10 mouse cellular contexts compared by ENCODE assay signal in genomic region chr7:125747316-125747690, GRCm38 (mm10). TPM values are rescaled to one million over a fixed set of nuclear protein-coding genes. Genes with fewer than 3 reads are reported as not detected.
DNase-seq lines count a peak whose midpoint lies in the region; ATAC-seq and TF ChIP-seq lines count a peak whose summit lies in the region.
"Had no signal": no experiment of that assay in that cellular context is flagged by ENCODE, and none has a peak within 500 bp of the region (broad histone marks: within the 10 kb centered on the region; RNA-seq: fewer than 3 reads in every experiment).

No protein-coding gene starts in this region.

- H3K27me3 ChIP-seq in kidney, embryonic 14.5 days (ENCODE audit: control insufficient read depth, insufficient read depth, low read length): no peaks in the 10 kb centered on the region
- H3K27me3 ChIP-seq in CH12.LX (replicated peaks) (no peaks in the 10 kb centered on the region), Patski (no peaks in the 10 kb centered on the region)
- H3K27me3 ChIP-seq in forebrain, embryonic 16.5 days (replicated peaks; ENCODE audit: control insufficient read depth, insufficient read depth, low read length): no peaks in the 10 kb centered on the region
- H3K27me3 ChIP-seq: limb, embryonic 12.5 days had no signal

- no peak for TF ChIP-seq EP300 in CH12.LX (IDR thresholded peaks at IDR 0.05; ENCODE audit: low read length)

- TF ChIP-seq POLR2A in CH12.LX (IDR thresholded peaks at IDR 0.05; ENCODE audit: low read depth, low read length): no peak

- 68% methylated on average over 7 of the region's 7 CpGs for WGBS in kidney, embryonic 14.5 days
- WGBS in forebrain, embryonic 16.5 days: 60% methylated on average over 7 of the region's 7 CpGs

- H3K9ac ChIP-seq in kidney, embryonic 14.5 days (ENCODE audit: low read depth, low read length): no peak overlapping the region
- no peak overlapping the region for H3K9ac ChIP-seq in CH12.LX (ENCODE audit: insufficient read depth, low read depth)
- H3K9ac ChIP-seq in forebrain, embryonic 16.5 days (replicated peaks; ENCODE audit: low read depth, low read length): no peak overlapping the region
- H3K9ac ChIP-seq: hindbrain, embryonic 14.5 days; limb, embryonic 12.5 days had no signal

- intact Hi-C loops in gastrocnemius, postnatal 14 days (cut with DNase I; ENCODE audit: low total_unique reads): no loop called here

- H3K9me3 ChIP-seq in kidney, embryonic 14.5 days (ENCODE audit: control insufficient read depth, low read length): no peaks in the 10 kb centered on the region
- no peaks in the 10 kb centered on the region for H3K9me3 ChIP-seq in CH12.LX (replicated peaks; ENCODE audit: low read length)
- no peaks in the 10 kb centered on the region for H3K9me3 ChIP-seq in forebrain, embryonic 16.5 days (ENCODE audit: control insufficient read depth, low read length)
- H3K9me3 ChIP-seq: limb, embryonic 12.5 days had no signal

- 0 out of 2 replicates have a peak, but pooled peaks have one; percentile 22 for ATAC-seq in kidney, embryonic 14.5 days (ENCODE audit: low FRiP score, low TSS enrichment)
- ATAC-seq in Patski: no peak
- no peak for ATAC-seq in forebrain, embryonic 16.5 days

- dilution Hi-C loops in CH12.LX (cut with MboI; ENCODE audit: extremely low pct_ligation_motif_present, extremely low pct_unique_long_range_greater_than_20kb, low sequenced_read_pairs): no loop called here

- H3K4me3 ChIP-seq in kidney, embryonic 14.5 days (ENCODE audit: low read length): no peak overlapping the region
- no peak overlapping the region for H3K4me3 ChIP-seq in CH12.LX (replicated peaks in 1 of 3; ENCODE audit: low read depth in 2 of 3, low read length in 2 of 3, poor library complexity in 1 of 3)
- no peak overlapping the region for H3K4me3 ChIP-seq in forebrain, embryonic 16.5 days (replicated peaks; ENCODE audit: low read length)
- H3K4me3 ChIP-seq: limb, embryonic 12.5 days had no signal

- in situ Hi-C loops in CH12.LX (cut with MboI; ENCODE audit: low pct_ligation_motif_present, low pct_unique_long_range_greater_than_20kb, low sequenced_read_pairs): no loop called here
- in situ Hi-C loops in Patski (cut with MboI; ENCODE audit: low pct_unique_long_range_greater_than_20kb): loop anchor here (5.0 kb wide), 1 partner anchor 340 kb away; no protein-coding TSS in a partner anchor

- POLR2A ChIA-PET in Patski (lab: Charles Lee): no interaction called here

- CTCF ChIA-PET in Patski (lab: Charles Lee): interaction anchor here (0.9 to 1.4 kb wide), 7 partner anchors 8 to 340 kb away, joined by 3 to 4 read pairs (median 3); no protein-coding TSS in a partner anchor

- no peak for TF ChIP-seq RAD21 in CH12.LX (IDR thresholded peaks at IDR 0.05; ENCODE audit: low read depth, low read length)

- TF ChIP-seq CTCF in CH12.LX (conservative IDR thresholded peaks at IDR 0.05 in 1 of 2, IDR thresholded peaks at IDR 0.05 in 1 of 2; ENCODE audit: low read depth in 2 of 2, low read length in 2 of 2): peak; percentile 56 to 58
- peak; percentile 56 for TF ChIP-seq CTCF in Patski (IDR thresholded peaks at IDR 0.05)

- no peaks in the 10 kb centered on the region for H3K79me2 ChIP-seq in CH12.LX (replicated peaks; ENCODE audit: control insufficient read depth, extremely low read depth, insufficient read depth, poor library complexity, severe bottlenecking)

- no peaks in the 10 kb centered on the region for H3K36me3 ChIP-seq in kidney, embryonic 14.5 days (ENCODE audit: control insufficient read depth, insufficient read depth, low read length)
- H3K36me3 ChIP-seq in CH12.LX (replicated peaks in 1 of 2; ENCODE audit: control insufficient read depth in 1 of 2, insufficient read depth in 1 of 2, low read length in 1 of 2): no peaks in the 10 kb centered on the region
- H3K36me3 ChIP-seq in forebrain, embryonic 16.5 days (ENCODE audit: control insufficient read depth, insufficient read depth): no peaks in the 10 kb centered on the region

- no peak for DNase-seq in kidney, adult 9 months
- DNase-seq in CH12.LX (ENCODE audit: extremely low read depth) (peak; percentile 31), Patski (ENCODE audit: low read depth, low spot score) (no peak)
- peak; percentile 26 for DNase-seq in lung, postnatal 10 days
- no peak for DNase-seq in gastrocnemius, postnatal 14 days
- DNase-seq in layer of hippocampus, postnatal 10 days (ENCODE audit: low spot score in 2 of 2): no peak

- no peak overlapping the region for H3K4me2 ChIP-seq in kidney, embryonic 14.5 days (replicated peaks; ENCODE audit: low read depth, low read length)
- no peak overlapping the region for H3K4me2 ChIP-seq in CH12.LX (ENCODE audit: insufficient read depth, low read depth, poor library complexity, severe bottlenecking)
- H3K4me2 ChIP-seq in forebrain, embryonic 16.5 days (ENCODE audit: low read length): no peak overlapping the region
- H3K4me2 ChIP-seq: hindbrain, embryonic 14.5 days; limb, embryonic 12.5 days had no signal

- H3K27ac ChIP-seq in kidney, embryonic 14.5 days (ENCODE audit: low read depth, low read length): no peak overlapping the region
- H3K27ac ChIP-seq in CH12.LX (ENCODE audit: insufficient read depth, low read depth): no peak overlapping the region
- H3K27ac ChIP-seq in forebrain, embryonic 16.5 days (ENCODE audit: low read length): no peak overlapping the region
- H3K27ac ChIP-seq: hindbrain, embryonic 14.5 days; limb, embryonic 12.5 days had no signal

- H3K4me1 ChIP-seq in kidney, embryonic 14.5 days (ENCODE audit: control insufficient read depth, insufficient read depth, low read length): no peaks in the 10 kb centered on the region
- H3K4me1 ChIP-seq in CH12.LX (ENCODE audit: control insufficient read depth in 1 of 2, insufficient read depth in 2 of 2): no peaks in the 10 kb centered on the region
- H3K4me1 ChIP-seq in forebrain, embryonic 16.5 days (replicated peaks; ENCODE audit: control insufficient read depth, insufficient read depth, low read length): no peaks in the 10 kb centered on the region
- H3K4me1 ChIP-seq: limb, embryonic 12.5 days had no signal

TF ChIP-seq in CH12.LX, 34 proteins besides CTCF, POLR2A, EP300 and RAD21:
- peak; percentile 29; the same call in 1 of the 2 replicates for TF ChIP-seq SMC3 (IDR thresholded peaks at IDR 0.05; ENCODE audit: low read depth, low read length)
- no peak for TF ChIP-seq MAZ (IDR thresholded peaks at IDR 0.05; ENCODE audit: low read depth, low read length)

RNA-seq across cellular contexts. Expression of gene D430042O09Rik, which starts 39.6 kb away (rescaled TPM):
- 7.3 and 11.5 TPM in 2 replicates for polyA plus RNA-seq in kidney, embryonic 14.5 days (2014; fragmentation: Nextera tagmentation; extraction: Ambion mirVana)
- 2.8 and 4.8 TPM in 2 replicates for total RNA-seq in CH12.LX (2012; rRNA removed)
- total RNA-seq in CH12.LX (2014; rRNA removed): 1.4 and 1.8 TPM in 2 replicates
- 2.8 and 3.4 TPM in 2 replicates for polyA plus RNA-seq in CH12.LX (2012; ENCODE audit: insufficient read length, low read depth)
- 11.6 TPM for polyA plus RNA-seq in Patski (2021)
- 1 to 10 TPM; 5.2 to 6.4 TPM for total RNA-seq in gastrocnemius, postnatal 14 days (2021)
- total RNA-seq in layer of hippocampus, postnatal 10 days (2021): 10 to 100 TPM; 20.6 to 24.7 TPM
- 9.5 and 10.2 TPM in 2 replicates for polyA plus RNA-seq in forebrain, embryonic 16.5 days (2015; fragmentation: Nextera tagmentation; extraction: Ambion mirVana)

RNA-seq across cellular contexts. Expression of gene Gtf3c1, which starts 39.7 kb away (rescaled TPM):
- polyA plus RNA-seq in kidney, embryonic 14.5 days (2014; fragmentation: Nextera tagmentation; extraction: Ambion mirVana): 20.0 and 35.5 TPM in 2 replicates
- 44.6 and 48.4 TPM in 2 replicates for total RNA-seq in CH12.LX (2012; rRNA removed)
- total RNA-seq in CH12.LX (2014; rRNA removed): 18.4 and 20.2 TPM in 2 replicates
- 37.9 and 46.8 TPM in 2 replicates for polyA plus RNA-seq in CH12.LX (2012; ENCODE audit: insufficient read length, low read depth)
- 59.9 TPM for polyA plus RNA-seq in Patski (2021)
- 10 to 100 TPM; 29.9 to 31.9 TPM for total RNA-seq in gastrocnemius, postnatal 14 days (2021)
- total RNA-seq in layer of hippocampus, postnatal 10 days (2021): 10 to 100 TPM; 79.0 to 87.7 TPM
- polyA plus RNA-seq in forebrain, embryonic 16.5 days (2015; fragmentation: Nextera tagmentation; extraction: Ambion mirVana): 40.6 and 42.4 TPM in 2 replicates

Comparison
In these comparisons a context has a peak if more than half of its experiments do, and no peak if none do; other contexts are left out.
1. DNase-seq: peak in CH12.LX (single experiment) and lung, postnatal 10 days (single experiment); none in kidney, adult 9 months (single experiment), Patski (single experiment), gastrocnemius, postnatal 14 days (single experiment) and layer of hippocampus, postnatal 10 days (0 of 2).